Mouse (Mus musculus) MN1 (cell line): ENCODE data around the gene Dtl.
A peak's percentile ranks its signal among the peaks of the same experiment; 100 is the strongest.
"Not testable (repeated sequence)": the region's sequence is repeated elsewhere in the genome, so short reads cannot be mapped to it uniquely, and the experiment has no call there.

Source experiments
- DNase-seq: peaks from one replicate; pipeline ENCODE4 v3.0.0-alpha.2; 2016; ENCODE audit warnings: low spot score

The Dtl gene

DNA sequence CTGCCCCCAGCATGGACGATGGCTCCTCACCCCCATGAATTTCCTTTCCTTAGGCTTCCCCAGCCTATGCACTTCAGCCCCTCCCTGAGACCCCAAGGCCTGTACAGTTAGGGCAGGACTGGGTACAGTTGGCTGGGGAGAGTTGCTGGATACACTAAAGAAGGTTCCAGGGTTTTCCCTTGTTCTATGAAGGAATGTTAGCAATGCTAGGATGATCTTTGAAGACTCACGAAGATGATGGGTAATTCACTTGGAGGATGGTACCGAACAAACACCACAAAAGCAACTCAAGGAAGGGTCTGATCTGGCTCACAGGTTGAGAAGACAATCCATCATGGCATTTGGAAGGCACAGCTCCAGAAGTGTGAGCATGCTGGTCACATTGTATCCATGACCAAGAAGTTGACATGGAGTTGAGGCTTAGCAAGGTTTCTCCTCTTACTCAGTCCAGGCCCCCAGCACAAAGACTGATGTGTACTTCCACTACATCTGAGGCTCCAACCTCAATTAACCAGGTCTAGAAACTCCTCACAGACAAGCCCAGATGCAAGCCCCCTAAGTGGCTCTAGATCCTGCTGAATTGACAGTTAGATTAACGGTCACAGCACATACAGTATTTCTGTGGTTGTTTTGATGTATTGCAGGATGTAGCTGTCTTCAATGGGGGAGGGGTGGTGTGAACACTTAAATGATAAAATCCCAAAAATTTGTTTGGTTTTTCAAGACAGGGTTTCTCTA lies 55.8 kb downstream of the Dtl start:
- no peak for DNase-seq

DNA sequence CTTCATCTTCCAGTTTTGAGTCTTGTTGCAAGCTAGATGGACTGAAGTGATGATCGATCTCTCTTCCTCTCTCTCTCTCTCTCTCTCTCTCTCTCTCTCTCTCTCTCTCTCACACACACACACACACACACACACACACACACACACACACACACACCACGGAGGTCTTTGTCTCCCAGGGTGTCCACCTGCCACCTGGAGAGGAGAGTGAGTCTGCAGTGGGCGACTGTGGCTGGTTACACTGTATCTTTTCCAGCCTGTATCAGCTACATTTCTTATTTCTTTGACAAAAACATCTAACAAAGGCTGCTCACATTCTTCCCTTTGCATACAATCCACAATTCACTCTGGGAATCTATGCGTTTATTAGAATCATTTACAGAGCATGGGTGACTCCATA lies 56.4 kb downstream of the Dtl start:
- DNase-seq: no peak

DNA sequence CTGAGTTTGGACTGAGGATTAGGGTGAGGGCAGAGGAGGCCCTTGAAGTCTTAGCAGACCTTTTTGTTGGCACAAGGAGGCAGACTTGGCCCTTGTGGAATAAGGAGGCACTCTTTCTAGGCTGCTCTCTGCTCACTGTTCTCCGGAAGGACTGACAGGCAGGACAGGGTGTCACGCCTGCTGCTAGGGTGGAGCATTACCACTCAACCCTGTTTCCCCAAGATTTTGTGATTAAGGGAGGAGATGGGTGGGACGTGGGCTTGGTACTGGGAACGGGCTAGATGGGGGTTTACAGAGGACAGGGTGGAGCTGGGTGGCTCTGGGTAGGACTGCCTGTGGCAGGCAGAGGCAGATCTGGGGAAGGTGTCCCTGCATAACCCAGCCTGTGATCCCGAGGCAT lies 57.4 kb downstream of the Dtl start:
- DNase-seq: no peak

DNA sequence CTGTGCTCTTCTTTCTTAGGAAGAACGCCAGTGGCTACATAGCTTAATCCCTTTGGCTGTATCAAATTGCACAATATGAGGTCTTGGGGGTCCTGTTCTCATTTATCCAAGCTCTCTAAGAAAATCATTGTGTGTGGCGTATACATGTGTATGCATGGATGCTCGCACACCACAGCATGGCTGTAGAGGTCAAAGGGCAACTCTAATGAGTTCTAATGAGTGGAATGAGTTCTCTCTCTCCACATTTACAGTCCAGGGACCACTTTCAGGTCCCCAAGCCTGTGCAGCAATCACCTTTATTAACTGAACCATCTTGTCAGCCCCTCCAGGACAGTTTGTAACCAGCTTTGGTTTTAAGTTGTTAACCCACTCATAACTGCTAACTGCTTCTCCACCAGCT lies 58.3 kb downstream of the Dtl start:
- no peak for DNase-seq

DNA sequence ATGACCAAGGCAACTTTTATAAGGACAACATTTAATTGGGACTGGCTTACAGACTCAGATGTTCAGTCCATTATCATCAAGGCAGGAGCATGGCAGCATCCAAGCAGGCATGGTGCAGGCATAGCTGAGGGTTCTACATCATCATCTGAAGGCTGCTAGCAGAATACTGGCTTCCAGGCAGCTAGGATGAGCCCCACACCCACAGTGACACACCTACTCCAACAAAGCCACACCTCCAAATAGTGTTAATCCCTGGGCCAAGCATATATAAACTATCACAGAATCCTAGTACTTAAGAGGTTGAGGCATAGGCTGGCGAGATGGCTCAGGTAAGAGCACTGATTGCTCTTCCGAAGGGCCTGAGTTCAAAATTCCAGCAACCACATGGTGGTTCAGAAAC lies 59.0 kb downstream of the Dtl start:
- not testable (repeated sequence) for DNase-seq

DNA sequence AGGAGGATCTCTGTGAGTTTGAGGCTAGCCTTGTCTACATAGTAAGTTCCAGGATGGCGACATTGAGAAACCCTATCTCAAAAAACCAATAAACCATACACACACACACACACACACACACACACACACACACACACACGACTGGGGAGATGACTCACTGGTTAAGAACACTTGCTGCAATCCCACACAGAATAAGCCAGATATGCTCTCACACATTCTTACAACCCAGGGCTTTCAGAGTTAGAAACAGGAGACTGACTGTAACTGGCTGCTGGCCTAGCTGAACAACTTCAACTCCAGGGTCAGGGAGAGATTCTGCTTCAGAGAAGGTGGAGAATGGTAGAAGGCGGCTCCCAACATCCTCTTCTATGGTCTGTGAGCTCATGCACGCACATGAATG lies 62.1 kb downstream of the Dtl start:
- no peak for DNase-seq

DNA sequence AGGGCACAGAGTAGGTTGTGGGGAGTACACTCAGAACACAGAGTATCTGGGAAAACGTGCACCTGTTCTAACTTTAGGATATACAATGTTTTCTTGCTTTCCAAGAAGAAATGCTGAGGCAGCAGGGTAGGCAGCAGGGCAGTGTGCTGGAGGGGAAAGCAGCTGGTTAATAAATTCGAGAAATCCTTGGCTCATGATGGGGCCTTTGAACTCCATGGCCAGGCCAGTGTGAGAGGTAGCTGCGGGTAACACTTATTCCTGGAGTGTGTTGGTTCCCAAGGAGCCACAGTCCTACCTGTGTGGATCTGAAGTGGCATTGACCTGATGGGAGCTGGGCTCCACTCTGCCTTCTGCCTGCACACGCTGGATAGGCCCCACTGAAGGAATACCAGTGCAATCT lies 63.0 kb downstream of the Dtl start:
- no peak for DNase-seq

DNA sequence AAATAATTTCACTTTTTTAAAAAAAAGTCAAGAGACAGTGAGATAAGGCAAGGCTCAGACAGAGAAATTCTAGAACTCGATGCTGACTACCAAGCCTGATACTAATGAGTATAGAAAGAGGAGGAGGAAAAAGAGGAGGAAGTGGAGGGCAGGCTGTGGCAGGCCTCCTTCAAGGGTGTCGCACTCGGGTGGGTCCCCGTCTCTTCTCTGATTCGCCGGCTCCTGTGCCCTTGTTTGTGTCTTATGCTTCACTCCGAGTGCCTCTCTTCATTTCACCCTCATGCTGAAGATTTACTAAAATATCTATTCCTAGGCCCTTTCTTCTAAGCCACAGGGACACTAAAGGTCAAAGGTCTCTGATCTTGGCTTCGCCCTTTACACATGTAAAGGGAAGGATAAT lies 63.8 kb downstream of the Dtl start:
- no peak for DNase-seq

DNA sequence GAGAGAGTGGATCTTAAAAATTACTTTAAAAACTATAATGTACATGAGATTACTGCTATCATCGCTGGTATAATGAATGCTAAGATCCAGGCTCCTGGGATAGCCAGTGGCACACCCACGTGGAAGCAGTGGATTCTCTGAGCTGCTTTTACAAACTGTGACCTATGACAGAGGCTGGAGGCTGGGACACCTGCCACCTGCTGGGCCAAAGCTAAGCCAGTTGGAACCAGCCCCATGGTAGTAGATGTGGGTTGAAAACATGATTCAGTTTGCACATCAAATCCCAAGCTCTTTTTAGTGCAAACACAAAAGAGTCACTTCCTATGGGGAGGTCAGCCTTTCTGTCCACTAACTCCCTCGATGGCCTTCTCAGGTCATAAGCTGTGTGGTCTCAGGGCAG lies 65.5 kb downstream of the Dtl start:
- no peak for DNase-seq

DNA sequence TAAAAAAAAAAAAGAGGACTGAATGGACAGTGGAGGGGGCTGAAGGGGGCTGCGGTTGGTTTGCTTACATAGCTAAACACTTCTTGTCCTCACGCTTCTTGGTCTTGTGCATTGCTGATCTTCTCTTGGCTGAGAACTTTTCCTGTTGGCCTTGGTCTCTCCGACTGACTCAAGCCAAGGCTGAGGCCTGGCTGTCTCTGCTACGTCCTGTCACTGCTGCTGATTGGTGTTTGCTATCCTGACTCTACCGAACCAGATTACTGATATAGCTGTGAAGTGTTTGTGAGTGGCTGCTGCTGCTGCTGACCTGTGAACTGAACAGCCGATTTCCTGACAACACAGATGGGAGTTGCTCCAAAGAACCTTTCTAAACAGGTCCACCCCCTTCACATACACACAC lies 66.2 kb downstream of the Dtl start:
- no peak for DNase-seq

DNA sequence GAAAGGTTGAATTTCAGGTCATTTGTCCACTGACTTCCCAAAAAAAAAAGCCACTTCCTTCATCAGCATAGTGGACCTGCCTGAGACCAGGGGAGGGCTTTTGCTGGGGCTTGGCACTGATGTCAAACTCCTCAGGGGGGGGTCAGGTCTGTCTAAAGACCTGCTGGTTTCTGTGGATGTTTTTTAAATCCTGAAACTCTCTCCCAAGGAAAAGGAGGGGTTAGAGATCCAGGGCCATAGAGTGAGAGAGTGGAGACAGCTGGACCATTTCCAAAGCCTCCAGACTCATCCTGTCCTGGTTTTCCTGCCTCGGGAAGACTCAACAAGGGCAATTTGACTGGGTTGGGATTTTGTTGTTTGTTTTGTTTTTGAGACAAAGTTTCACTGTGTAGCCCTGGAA lies 68.6 kb downstream of the Dtl start:
- DNase-seq: peak; percentile 19

DNA sequence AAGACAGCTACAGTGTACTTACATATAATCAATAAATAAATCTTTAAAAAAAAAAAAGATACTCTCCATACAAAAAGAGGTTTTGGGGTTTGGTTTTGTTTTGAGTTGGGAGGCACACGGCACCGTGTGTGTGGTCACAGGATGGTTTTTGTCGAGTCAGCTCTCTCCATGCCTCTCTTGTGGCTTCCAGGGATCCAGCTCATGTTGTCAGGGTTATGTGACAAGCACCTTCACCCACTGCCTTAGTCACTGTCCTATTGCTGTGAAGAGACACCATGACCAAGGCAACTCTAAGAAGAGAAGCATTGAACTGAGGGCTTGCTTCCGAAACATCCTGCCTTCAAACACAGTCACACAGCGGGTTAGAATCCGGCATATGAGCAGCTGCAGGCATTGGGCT lies 75.7 kb downstream of the Dtl start:
- no peak for DNase-seq

DNA sequence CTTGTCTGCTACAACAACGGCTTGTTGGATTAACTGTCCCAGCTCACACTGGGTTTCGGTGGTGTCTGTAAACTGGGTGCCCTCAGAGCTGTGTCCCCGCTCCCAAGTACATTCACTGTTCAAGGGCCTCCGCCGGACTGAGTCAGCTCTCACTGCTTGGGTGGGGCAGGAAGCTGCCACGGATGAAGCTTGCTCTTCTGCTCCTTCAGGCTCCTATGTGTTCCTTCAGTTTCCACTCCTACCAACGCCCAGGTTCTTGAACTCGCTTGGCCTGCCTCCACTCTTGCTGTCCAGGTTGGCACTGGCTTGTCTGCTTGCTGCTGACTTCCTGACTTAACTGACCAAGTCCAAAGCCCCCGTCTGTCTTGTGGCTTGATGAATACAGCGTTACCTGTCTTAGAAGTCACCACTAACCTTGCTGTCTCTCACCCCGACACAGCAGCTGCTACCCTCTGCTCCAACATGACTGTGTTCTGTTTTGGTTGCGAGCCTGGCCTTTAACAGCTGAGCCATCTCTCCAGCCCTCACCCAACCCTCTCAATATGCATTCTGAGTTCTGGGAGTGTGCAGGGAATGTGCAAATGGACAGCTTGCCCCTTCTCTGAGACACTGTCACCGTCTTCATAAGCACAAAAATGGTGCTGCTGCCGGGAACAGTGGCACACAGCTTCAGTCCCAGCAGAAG lies 76.9 kb downstream of the Dtl start:
- DNase-seq: no peak

DNA sequence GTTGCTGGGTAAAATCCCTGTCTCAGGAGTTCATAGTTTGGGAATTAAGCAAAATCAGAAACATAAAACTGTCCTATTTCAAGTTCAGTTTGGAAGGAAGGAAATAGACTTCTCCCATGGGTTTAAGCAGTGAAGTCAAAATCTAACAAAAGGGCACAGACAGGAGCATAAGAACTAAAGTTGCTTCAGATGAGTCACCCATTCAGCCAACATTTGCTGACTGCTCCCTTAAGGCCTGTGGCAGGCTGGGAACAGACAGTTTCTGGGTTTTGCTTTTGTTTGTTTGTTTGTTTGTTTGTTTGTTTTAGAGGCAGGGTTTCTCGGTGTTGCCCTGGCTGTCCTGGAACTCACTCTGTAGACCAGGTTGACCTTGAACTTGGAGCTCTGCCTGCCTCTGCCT lies 78.7 kb downstream of the Dtl start:
- DNase-seq: no peak

DNA sequence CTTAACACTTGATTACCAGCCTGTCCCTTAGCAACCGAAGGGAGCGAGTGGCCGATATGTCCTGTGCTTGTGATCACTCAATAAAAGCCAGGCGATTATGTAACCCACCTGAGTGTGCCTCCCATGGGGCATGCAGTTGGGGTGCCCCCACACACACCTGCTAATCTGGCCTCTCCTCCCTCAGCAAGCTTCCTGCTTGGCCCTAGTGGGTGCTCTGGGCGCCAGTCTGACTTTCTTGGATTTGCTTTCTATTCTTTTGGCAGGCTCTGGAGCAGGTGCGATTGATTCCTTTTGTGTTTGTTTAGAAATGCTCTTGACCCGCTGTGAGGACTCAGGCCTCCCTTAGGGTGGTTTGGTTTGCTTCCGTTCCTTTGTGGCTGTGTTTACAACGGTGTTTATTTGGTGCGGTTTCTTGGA lies 80.3 kb downstream of the Dtl start:
- DNase-seq: no peak

DNA sequence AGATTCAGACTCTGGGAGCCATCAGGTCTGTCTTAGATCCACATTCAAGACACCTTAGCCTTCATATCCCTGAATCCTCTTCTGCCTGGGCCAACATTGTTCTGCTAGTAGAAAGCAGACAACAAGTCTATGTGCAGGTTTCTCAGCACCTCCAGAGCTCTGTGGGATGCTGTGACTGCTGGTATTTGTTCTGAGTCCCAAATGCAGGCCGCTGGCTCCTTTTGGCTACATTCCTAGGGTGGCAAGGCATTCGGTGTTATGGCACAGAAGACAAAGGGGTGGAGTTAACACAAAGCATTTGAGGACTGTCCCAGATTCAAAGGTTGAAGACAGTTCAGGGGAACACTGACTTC lies 81.1 kb downstream of the Dtl start:
- DNase-seq: no peak

DNA sequence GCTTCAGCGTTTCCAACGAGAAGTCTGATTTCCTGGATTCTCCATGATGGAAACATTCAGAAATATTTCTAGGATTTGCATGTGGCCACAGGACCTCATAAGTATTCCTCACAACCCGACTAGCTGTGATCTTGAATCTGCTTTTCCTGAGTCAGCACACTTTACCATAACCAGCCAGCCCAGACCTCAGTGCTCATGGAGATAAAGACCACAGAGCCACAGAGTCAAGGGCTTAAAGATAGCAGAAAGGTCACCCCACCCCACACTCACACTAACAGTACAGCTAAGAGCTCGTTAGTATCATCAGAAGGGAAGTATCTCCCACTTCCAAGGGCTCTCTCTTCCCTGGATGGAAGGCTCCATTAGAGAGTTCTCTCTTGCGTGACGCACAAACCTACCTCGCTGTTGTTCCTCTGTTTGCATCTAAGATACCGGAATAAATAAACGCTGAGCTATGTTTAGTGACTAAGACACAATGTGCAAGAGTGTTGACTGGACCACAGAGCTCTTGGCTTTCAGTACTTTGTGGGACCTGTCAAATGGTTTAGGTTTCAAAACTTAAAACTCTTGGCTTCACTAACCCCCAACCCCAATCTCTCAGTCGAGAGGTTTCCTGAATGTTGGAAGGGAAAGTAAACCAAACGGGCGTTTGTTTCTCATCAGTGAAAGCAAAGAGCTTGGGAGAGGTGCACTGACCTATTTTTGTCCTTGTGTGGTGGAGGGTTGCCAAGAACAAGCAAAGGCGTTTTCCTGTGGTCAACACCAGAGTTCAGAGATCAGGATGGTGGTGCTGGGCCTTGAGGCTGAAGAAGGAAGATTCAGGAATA lies 81.7 kb downstream of the Dtl start:
- no peak for DNase-seq

DNA sequence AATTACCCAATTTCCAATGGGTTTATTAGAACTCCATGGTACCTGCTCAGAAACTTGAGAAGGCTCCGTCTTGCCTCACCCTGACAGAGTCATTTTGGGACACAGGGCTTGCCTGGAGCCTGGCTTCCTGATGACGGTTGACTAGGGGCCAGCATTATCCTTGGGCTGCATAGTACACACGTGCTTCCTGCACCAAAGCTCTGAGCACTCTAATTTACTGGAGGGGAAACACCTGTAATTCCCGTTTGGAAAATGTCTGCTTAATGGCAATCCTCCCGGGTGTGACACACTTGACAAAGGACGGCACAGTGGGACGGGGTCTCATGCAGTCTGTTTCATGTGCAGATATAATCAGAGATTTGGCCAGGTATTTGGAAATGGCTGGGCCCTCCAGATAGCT lies 84.9 kb downstream of the Dtl start:
- DNase-seq: no peak
